Mouse (Mus musculus): ENCODE data around the gene Ift22.

The Ift22 gene

DNA sequence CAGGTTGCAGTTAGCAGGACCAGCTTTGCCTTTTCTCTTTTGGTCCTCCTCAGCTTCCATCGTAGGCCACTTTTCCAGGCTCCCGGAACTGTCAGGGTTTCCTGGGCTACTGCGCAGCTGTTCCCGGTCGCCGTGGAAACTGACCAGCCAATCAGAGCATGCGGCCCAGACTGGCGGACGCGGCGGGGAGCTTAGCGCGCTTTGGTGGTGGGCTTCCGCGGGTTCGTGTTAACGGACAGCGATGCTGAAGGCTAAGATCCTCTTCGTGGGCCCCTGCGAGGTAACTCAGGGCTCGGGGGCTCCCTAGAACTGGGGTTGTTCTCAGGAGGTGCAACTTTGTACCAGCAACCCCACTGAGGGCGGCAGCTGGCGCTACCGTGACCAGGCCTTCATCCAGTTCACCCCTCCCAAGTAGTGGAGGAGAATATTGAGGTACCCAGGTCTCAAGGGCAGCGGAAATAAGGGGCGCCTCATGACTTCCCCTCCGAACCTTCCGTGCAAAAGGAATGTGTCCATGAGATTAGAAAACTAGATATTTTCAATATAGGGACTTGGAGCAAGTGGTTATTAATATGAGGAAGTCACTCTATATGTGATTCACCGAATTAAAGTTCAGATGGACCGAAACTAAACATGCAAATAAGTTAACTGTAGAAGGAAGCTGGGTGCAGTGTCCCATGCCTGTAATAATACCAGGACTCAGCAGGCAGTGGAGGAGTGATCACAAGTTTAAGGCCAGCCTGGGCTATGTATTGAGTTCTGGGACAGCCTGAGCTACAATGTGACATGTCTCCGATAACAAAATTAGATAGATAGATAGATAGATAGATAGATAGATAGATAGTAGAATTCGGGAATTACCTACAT, at the start of gene Ift22:
Ift22 (plus strand) TSS at position 160 of the 867 bp plus-strand sequence.
- in situ Hi-C loops (cut with MboI, MseI) = no loop called here

DNA sequence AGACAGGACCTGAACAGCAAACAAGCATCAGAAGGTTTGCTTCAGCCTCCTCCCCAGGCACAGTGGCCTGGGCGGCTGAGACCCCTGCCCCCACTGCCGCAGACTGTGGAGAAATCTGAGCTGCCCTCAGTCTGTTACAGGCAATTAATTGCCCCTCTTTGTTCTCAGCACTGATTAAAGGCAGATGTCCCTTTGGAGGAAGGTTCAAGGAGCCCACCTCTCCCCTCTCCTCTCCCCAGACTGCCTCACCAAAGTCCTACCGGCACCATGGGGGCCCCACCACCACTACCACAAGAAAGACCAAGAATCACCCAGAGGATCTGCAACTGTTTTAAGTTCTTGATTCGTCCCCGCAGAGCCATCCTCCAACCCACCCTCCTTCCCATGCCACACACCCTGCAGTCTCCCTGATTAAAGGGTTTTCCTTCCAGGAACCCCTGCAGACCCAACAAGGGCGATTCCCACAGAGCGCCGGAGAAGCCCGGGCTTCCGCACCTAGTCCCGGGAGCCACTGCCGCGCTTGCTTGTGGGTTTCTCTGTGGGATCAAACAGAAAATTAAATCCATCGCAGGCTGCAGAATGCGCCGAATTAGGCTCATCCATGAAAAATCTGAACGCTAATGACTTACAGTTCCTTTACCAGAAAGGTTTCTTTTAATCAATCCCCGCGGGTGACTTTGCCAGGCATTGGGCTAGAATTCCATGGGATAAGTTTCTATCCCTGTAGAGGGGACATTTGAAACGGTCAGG, 46.6 kb upstream of the Ift22 start:
- in situ Hi-C loops (cut with MboI, MseI) = no loop called here

GRCm38 (mm10) chr5:136862806-136863205, 45.1 kb upstream of the Ift22 start:
- in situ Hi-C loops (cut with MboI, MseI) = no loop called here

- in situ Hi-C loops (cut with MboI, MseI) = no loop called here
Observed at GRCm38 (mm10) chr5:136863276-136863675, 44.7 kb upstream of the Ift22 start.

GRCm38 (mm10) chr5:136863961-136864674, 43.8 kb upstream of the Ift22 start:
- in situ Hi-C loops (cut with MboI, MseI) = no loop called here

- in situ Hi-C loops (cut with MboI, MseI) = no loop called here
Observed at GRCm38 (mm10) chr5:136867706-136868105, 40.2 kb upstream of the Ift22 start.

DNA sequence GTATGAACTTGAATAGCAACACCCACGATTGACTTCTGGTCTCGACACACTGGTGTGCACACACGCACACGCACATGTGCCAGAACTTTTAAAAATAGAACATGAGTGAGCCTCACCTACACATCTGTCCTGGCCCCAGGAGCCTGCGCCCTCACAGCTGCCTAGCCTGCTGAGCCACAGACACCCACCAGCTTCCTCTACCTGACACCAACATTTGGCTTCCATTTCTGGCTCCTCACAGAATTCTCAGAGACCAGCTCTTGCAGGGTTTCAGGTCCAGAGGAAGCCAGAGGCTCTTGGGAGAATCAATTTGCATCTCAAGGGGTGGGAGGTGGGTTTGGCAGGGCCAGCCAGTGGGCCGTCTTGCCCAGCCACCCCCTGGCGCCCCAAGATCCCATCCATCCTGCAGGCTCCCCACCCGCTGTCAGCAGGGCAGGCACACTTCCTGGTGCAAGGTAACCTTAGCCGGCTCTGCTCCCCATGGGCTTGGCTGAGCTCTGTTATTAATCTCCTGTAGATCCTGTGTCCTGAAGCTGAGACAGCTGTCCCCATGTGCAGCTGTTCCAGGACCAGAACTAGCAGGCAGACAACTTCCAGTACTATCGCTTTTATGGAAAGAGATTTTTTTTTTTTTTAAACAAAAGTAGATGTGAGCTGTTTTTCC, 38.4 kb upstream of the Ift22 start:
- in situ Hi-C loops (cut with MboI, MseI) = no loop called here

DNA sequence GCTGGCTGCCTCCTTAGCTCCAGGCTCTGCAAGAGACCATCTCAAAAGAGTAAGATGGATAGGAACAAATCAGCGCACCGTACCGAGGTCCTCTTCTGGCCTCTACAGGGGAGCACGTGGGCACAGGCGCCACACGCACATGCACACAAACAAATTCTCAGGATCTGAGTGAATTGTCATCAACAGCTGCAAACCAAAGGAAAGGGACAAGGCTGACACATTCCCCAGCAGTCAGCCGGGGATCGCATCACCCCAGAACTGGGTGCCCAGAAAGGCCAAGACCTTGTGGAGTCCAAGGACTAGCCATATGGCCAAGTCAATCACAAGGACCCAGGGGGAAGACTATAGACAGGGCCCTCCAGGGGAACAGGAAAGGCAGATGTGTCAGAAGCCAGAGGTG, 35.5 kb upstream of the Ift22 start:
- in situ Hi-C loops (cut with MboI, MseI) = no loop called here

DNA sequence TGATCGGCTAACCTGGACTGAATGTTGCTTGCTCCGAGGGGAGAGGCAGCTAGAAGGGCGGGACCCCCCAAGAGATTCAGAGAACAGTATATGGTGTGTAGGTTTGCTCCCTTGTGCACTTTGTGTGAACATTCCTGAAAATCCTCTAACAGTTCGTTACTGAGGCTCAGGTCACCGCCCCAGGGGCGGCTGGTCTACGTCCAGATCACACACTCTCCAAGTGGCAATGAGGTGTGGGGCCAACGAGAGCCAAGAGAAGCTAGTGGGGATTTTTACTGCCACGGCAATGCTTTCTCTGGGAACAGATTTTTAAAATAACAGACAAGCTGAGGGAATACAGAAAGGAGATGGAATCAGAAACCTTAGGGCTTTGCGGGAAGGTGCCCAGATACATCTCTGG, 33.7 kb upstream of the Ift22 start:
- in situ Hi-C loops (cut with MboI, MseI) = no loop called here

- in situ Hi-C loops (cut with MboI, MseI) = loop anchor here (5.0 to 10.0 kb wide), 3 partner anchors 38 to 88 kb away; no protein-coding TSS in a partner anchor
Observed at GRCm38 (mm10) chr5:136880101-136880500, 27.8 kb upstream of the Ift22 start.

GRCm38 (mm10) chr5:136881380-136882009, 26.5 kb upstream of the Ift22 start:
- in situ Hi-C loops (cut with MboI, MseI) = loop anchor here (5.0 to 10.0 kb wide), 3 partner anchors 39 to 89 kb away; no protein-coding TSS in a partner anchor

GRCm38 (mm10) chr5:136882055-136882787, 25.7 kb upstream of the Ift22 start:
- in situ Hi-C loops (cut with MboI, MseI) = loop anchor here (5.0 to 10.0 kb wide), 3 partner anchors 40 to 90 kb away; no protein-coding TSS in a partner anchor

DNA sequence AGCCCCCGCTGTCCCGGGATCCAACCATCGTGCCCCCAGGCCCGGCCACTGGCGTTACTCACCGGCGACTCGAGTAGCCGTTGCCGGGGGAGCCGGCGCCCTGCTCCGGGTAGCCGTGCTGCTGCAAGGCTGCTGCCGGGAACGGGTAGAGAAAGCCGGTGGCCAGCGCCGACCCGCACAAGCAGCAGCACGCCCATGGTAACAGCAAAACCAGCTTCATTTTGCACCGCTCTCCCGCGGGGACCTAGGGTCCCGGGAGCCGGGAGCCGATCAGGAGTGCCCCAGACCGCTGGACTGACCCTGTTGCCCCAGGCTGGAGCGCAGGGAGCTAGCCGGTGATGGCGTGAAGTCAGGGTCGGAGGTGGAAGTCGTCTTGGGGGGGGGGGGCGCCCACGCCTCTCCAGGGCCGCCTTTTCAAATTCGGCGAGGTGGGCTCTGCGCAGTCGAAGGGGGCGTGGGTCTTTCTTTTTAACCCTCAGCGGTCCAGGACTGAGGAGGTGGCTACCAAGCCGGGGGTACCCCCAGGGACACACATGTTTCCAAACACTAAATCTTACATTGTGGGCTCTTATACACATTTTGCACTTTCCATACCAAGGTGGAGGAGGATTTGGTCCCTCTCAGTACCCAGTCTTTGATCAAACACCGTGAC, 25.0 kb upstream of the Ift22 start, which contains the start of gene Col26a1:
Col26a1 (minus strand) TSS at position 422 of the 652 bp plus-strand sequence.
- in situ Hi-C loops (cut with MboI, MseI) = loop anchor here (5.0 to 10.0 kb wide), 3 partner anchors 41 to 91 kb away; no protein-coding TSS in a partner anchor

DNA sequence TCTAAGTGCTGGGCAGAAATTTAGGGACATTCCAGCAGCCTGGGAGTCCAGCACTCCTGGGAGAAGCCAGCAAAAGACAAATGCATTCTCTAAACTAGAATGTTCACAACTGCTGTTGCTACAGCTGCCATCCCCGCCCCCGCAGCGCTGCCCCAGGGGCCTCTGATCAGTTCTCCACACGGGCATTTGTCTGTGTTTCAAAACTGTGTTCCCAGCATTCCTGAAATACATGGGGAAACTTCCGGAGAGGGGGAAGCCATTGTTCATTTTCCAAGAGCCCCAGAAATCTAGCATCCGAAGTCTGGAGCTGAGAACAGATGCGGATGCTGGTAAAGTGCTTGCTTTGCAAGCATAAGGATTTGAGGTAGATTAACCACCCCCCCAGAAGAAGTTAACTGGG, 21.0 kb upstream of the Ift22 start:
- in situ Hi-C loops (cut with MboI, MseI) = loop anchor here in 1 of 2 experiments (10.0 kb wide), 1 partner anchor 52 kb away; no protein-coding TSS in a partner anchor

DNA sequence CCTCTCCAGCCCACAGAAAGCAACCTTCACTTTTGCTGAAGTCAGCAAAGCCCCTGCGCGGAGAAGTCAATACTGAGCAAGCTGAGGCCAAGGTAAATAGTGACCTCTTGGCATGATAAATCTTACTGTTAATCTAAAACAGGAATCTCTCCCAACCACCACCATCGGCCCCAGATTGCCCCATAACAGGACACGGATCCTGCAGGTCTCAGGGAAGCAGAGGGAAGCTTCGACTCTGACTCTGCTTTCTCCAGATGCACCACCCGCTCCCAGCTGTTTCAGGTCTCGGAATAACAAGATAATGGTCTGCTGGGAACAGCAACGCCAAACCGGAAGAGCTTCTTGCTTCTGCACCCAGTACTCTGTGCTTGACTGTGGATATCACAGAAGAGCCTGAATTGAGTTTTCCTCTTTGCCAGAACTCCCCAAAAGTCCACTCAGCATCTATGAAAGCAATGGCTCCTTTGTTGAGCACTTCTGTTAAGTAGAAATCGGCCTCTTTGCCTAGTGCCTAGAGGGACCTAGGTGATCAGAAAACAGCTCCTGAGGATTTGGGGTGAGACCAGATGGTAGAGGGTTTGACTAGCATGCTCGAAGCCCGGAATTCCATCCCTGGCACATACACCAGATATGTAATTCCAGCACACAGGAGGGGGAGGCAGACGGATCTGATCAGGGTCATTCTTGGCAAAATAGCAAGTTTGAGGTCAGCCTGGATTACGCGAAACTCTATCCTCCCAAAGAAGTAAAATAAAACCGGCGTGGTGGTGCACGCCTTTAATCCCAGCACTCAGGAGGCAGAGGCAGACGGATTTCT, 19.2 kb upstream of the Ift22 start:
- in situ Hi-C loops (cut with MboI, MseI) = loop anchor here in 1 of 2 experiments (10.0 kb wide), 1 partner anchor 54 kb away; no protein-coding TSS in a partner anchor

- in situ Hi-C loops (cut with MboI, MseI) = no loop called here
Observed at GRCm38 (mm10) chr5:136894840-136895528, 13.0 kb upstream of the Ift22 start.

GRCm38 (mm10) chr5:136895529-136895963, 12.4 kb upstream of the Ift22 start:
- in situ Hi-C loops (cut with MboI, MseI) = no loop called here

- in situ Hi-C loops (cut with MboI, MseI) = no loop called here
Observed at GRCm38 (mm10) chr5:136904621-136905020, 3.3 kb upstream of the Ift22 start.
